Mouse (Mus musculus) layer of hippocampus, postnatal 36 days (tissue): ENCODE measurements around the gene Fam83d. TPM values are rescaled to one million over a fixed set of nuclear protein-coding genes. Genes with fewer than 3 reads are reported as not detected.
"Not testable (repeated sequence)": the region's sequence is repeated elsewhere in the genome, so short reads cannot be mapped to it uniquely, and the experiment has no call there.

Experiments
- DNase-seq, 2 experiments: peaks; one replicate each; pipeline ENCODE4 v3.0.0; 2022
- total RNA-seq, 2 experiments: library from RNA; stranded (reverse); gene quantifications; 2 replicates each; pipeline ENCODE4 v1.2.3; 2021

The Fam83d gene
- 1 to 10 TPM; 4.4 to 5.4 TPM for total RNA-seq

- peak; percentile 93 for DNase-seq
Measured at GRCm38 (mm10) chr2:158767742-158768339, at the start of gene Fam83d. Gene Fam83d (plus strand): TSS chr2:158768093.

- no peak for DNase-seq
Measured at GRCm38 (mm10) chr2:158718816-158719549, 48.9 kb upstream of the Fam83d start.

- no peak for DNase-seq
Measured at GRCm38 (mm10) chr2:158720715-158721370, 47.0 kb upstream of the Fam83d start.

GRCm38 (mm10) chr2:158721481-158721880 lies 46.4 kb upstream of the Fam83d start:
- no peak for DNase-seq

GRCm38 (mm10) chr2:158722135-158722534 lies 45.8 kb upstream of the Fam83d start:
- no peak for DNase-seq

- DNase-seq: no peak
Measured at GRCm38 (mm10) chr2:158722991-158723551, 44.8 kb upstream of the Fam83d start.

GRCm38 (mm10) chr2:158723806-158724205 lies 44.1 kb upstream of the Fam83d start:
- DNase-seq: no peak

- no peak for DNase-seq
Measured at GRCm38 (mm10) chr2:158726252-158726651, 41.6 kb upstream of the Fam83d start.

GRCm38 (mm10) chr2:158728061-158728815 lies 39.7 kb upstream of the Fam83d start:
- DNase-seq: no peak

- DNase-seq: no peak
Measured at GRCm38 (mm10) chr2:158730896-158731295, 37.0 kb upstream of the Fam83d start.

- DNase-seq: no peak
Measured at GRCm38 (mm10) chr2:158732521-158732920, 35.4 kb upstream of the Fam83d start.

GRCm38 (mm10) chr2:158733136-158733535 lies 34.8 kb upstream of the Fam83d start:
- DNase-seq: no peak

GRCm38 (mm10) chr2:158733914-158734313 lies 34.0 kb upstream of the Fam83d start:
- DNase-seq: no peak

- DNase-seq: peak; percentile 54 to 65
Measured at GRCm38 (mm10) chr2:158734500-158735152, 33.3 kb upstream of the Fam83d start.

- DNase-seq: no peak
Measured at GRCm38 (mm10) chr2:158735340-158735739, 32.6 kb upstream of the Fam83d start.

- DNase-seq: not testable (repeated sequence)
Measured at GRCm38 (mm10) chr2:158736247-158736646, 31.6 kb upstream of the Fam83d start.

- no peak for DNase-seq
Measured at GRCm38 (mm10) chr2:158738591-158738990, 29.3 kb upstream of the Fam83d start.

- no peak for DNase-seq
Measured at GRCm38 (mm10) chr2:158739113-158739512, 28.8 kb upstream of the Fam83d start.

- DNase-seq: no peak
Measured at GRCm38 (mm10) chr2:158741011-158741501, 26.8 kb upstream of the Fam83d start.

- no peak for DNase-seq
Measured at GRCm38 (mm10) chr2:158742431-158742830, 25.5 kb upstream of the Fam83d start.

GRCm38 (mm10) chr2:158743518-158744141 lies 24.3 kb upstream of the Fam83d start:
- DNase-seq: no peak
